Mouse (Mus musculus) stomach, postnatal 0 days (tissue): ENCODE measurements around the gene Tmprss11e. TPM values are rescaled to one million over a fixed set of nuclear protein-coding genes. Genes with fewer than 3 reads are reported as not detected.

ENCODE experiments used
- ATAC-seq: fragments of 200-750 bp; cut with Nextera tagmentation; 2 replicates; pipeline ENCODE4 v1.8.0; 2017; ENCODE audit not compliant: low FRiP score, low TSS enrichment
- DNase-seq: peaks from one replicate; pipeline ENCODE4 v3.0.0-alpha.2; 2016; ENCODE audit warnings: low spot score
- H3K27ac ChIP-seq: fragments of 300-500 bp; sonication (generic); replicated peaks from 2 replicates; pipeline ENCODE4 v1.5.1; 2014; ENCODE audit warnings: mild to moderate bottlenecking, control low read depth
- H3K27me3 ChIP-seq: fragments of 300-500 bp; sonication (generic); 2 replicates; pipeline ENCODE4 v1.6.1; 2014; ENCODE audit warnings: low read length; ENCODE audit not compliant: control insufficient read depth, insufficient read depth
- H3K36me3 ChIP-seq: fragments of 300-500 bp; sonication (generic); 2 replicates; pipeline ENCODE4 v1.6.1; 2014; ENCODE audit warnings: low read length, mixed read lengths; ENCODE audit not compliant: control insufficient read depth, insufficient read depth
- H3K4me1 ChIP-seq: fragments of 300-500 bp; sonication (generic); replicated peaks from 2 replicates; pipeline ENCODE4 v1.6.1; 2014; ENCODE audit warnings: antibody characterized with exemption; ENCODE audit not compliant: control insufficient read depth, insufficient read depth
- H3K4me2 ChIP-seq: fragments of 300-500 bp; sonication (generic); replicated peaks from 2 replicates; pipeline ENCODE4 v1.6.1; 2014; ENCODE audit warnings: low read depth, mild to moderate bottlenecking, control low read depth, moderate library complexity
- H3K4me3 ChIP-seq: fragments of 300-500 bp; sonication (generic); 2 replicates; pipeline ENCODE4 v1.5.1; 2014; ENCODE audit warnings: low read depth, low read length, control low read depth
- H3K9ac ChIP-seq: fragments of 300-500 bp; sonication (generic); 2 replicates; pipeline ENCODE4 v1.6.1; 2014; ENCODE audit warnings: mild to moderate bottlenecking, low read length, control low read depth, mixed read lengths
- H3K9me3 ChIP-seq: fragments of 300-500 bp; sonication (generic); 2 replicates; pipeline ENCODE4 v1.6.1; 2016; ENCODE audit warnings: low read length; ENCODE audit not compliant: control insufficient read depth
- CTCF ChIP-seq: IDR thresholded peaks from 2 replicates; pipeline ENCODE4 v1.5.1; 2016; ENCODE audit warnings: antibody characterized with exemption, low read depth, mild to moderate bottlenecking, moderate library complexity
- EP300 ChIP-seq: optimal IDR thresholded peaks from 2 replicates; pipeline ENCODE3; 2016; ENCODE audit warnings: antibody characterized with exemption
- WGBS: fragments of 180-500 bp; shearing (Covaris S2); extraction: QIAGEN DNeasy Blood & Tissue Kit; methylation state at CpG from one replicate; pipeline ENCODE4 v1.1.7; 2014; 5-methylcytosine and 5-hydroxymethylcytosine counted together
- polyA plus RNA-seq: library from polyadenylated mRNA; unstranded; fragments of >200 nt; fragmentation: Nextera tagmentation; extraction: Ambion mirVana; gene quantifications from 2 replicates; pipeline ENCODE4 v1.2.1, GENCODE M21; 2015

Gene Tmprss11e
- 1.4 TPM in 2 replicates for polyA plus RNA-seq

DNA sequence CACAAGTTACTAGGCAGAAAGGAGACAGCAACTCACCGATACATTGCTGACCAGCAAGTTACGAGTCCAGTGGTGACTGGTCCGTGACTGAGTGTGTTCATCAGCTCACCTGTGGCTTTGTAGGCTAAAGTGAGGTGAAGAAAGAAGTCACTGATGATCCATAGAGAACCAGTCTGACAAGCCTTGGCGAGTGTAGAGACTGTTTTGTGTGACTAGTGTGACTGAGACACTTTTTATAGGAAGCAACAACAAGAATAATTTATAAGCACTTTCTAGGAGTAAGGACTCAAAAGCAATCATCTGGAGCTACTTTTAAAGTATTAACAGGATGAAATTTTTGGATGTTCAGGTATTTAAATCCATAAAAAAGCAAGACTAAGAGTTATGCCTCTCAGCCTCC is at the start of gene Tmprss11e:
Tmprss11e (minus strand) TSS at position 101 of the 400 bp plus-strand sequence.
- DNase-seq: no peak
- no peak within 1 kb of the TSS for H3K9ac ChIP-seq
- H3K9me3 ChIP-seq: no peaks in the 10 kb centered on the region
- H3K27ac ChIP-seq: no peak within 1 kb of the TSS
- H3K4me2 ChIP-seq: no peak within 1 kb of the TSS
- no peaks in the 10 kb centered on the region for H3K27me3 ChIP-seq
- WGBS: 66% methylated on average over 4 of the region's 4 CpGs
- H3K36me3 ChIP-seq: no peaks in the 10 kb centered on the region
- H3K4me1 ChIP-seq: no peaks in the 10 kb centered on the region
- H3K4me3 ChIP-seq: no peak within 1 kb of the TSS
- TF ChIP-seq CTCF: no peak
- TF ChIP-seq EP300: no peak
- no peak for ATAC-seq

DNA sequence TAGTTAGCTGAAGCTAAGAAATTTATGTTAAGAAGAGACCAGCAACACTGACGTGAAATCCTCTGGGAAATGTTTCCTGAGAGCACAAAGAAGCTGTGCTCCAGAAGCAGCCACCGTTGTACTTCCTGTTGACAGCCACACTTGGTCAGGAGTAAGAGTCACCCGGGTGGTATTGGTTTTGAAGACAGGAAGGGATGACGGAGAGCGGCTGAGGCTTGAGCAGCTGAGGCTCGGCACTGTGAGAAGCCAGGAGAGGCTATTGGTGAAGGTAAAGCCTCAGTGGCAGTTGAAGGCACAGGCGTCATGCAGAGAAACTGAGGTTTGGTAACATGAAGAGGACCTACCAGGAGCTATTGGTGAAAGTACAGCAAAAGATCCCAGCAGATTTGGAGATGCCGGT is 47.2 kb upstream of the Tmprss11e start:
- H3K27ac ChIP-seq: no peak overlapping the region
- no peaks in the 10 kb centered on the region for H3K27me3 ChIP-seq
- DNase-seq (no peak), ATAC-seq (no peak)
- no peak overlapping the region for H3K4me2 ChIP-seq
- H3K9me3 ChIP-seq: no peaks in the 10 kb centered on the region
- H3K4me3 ChIP-seq: no peak overlapping the region
- H3K9ac ChIP-seq: no peak overlapping the region
- no peaks in the 10 kb centered on the region for H3K36me3 ChIP-seq
- no peaks in the 10 kb centered on the region for H3K4me1 ChIP-seq
- TF ChIP-seq CTCF (no peak), EP300 (no peak)
- WGBS: 68% methylated on average over 8 of the region's 8 CpGs

DNA sequence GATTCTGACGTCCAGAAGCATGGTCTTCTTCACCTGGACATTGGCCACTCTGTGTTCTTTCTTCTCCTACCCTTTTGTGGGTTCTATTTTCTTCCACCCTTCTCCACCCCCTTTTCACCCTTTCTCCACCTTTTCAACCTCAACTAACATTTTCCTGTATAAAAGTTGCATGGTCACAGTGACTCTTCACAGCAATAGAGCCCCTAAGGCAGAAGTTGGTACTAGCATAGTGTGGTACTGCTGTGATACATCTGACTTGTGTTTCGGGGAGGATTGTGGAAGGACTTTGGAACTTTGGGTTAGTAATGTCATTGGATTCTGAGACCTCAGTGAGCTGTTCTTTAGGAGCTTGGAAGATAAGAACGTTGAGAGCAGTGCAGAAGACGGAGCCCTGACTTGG is 46.6 kb upstream of the Tmprss11e start:
- no peak overlapping the region for H3K9ac ChIP-seq
- no peaks in the 10 kb centered on the region for H3K36me3 ChIP-seq
- H3K4me1 ChIP-seq: no peaks in the 10 kb centered on the region
- WGBS: 53% methylated on average over 4 of the region's 4 CpGs
- DNase-seq: no peak
- no peak for ATAC-seq
- H3K27me3 ChIP-seq: no peaks in the 10 kb centered on the region
- no peaks in the 10 kb centered on the region for H3K9me3 ChIP-seq
- no peak for TF ChIP-seq CTCF
- no peak for TF ChIP-seq EP300
- no peak overlapping the region for H3K4me3 ChIP-seq
- H3K4me2 ChIP-seq: no peak overlapping the region
- H3K27ac ChIP-seq: no peak overlapping the region

DNA sequence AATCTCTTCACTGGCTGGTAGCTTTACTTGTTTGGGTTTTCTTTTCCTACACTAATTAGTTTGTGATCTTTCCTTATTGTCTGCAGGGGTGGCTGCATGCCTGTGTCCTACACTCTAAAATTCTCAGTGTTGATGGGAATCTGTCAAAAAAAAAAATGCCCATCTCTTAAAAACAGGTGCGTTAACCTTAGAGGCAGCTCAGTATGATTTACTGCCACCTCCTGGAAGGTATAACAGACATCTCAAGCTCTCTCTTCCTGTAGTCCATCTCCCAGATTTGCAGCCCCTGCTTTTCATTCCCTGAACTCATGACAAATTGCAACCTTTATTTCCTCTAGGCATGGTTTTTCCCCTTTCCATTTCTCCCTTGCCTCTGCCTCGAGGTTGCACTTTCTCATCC is 44.3 kb upstream of the Tmprss11e start:
- no peak overlapping the region for H3K27ac ChIP-seq
- no peaks in the 10 kb centered on the region for H3K27me3 ChIP-seq
- H3K4me1 ChIP-seq: no peaks in the 10 kb centered on the region
- WGBS: 27% methylated on average over 2 of the region's 2 CpGs
- H3K9ac ChIP-seq: no peak overlapping the region
- no peaks in the 10 kb centered on the region for H3K36me3 ChIP-seq
- no peaks in the 10 kb centered on the region for H3K9me3 ChIP-seq
- TF ChIP-seq CTCF: peak; percentile 34; the same call in 1 of the 2 replicates
- no peak for TF ChIP-seq EP300
- DNase-seq (no peak), ATAC-seq (no peak)
- no peak overlapping the region for H3K4me2 ChIP-seq
- H3K4me3 ChIP-seq: no peak overlapping the region

DNA sequence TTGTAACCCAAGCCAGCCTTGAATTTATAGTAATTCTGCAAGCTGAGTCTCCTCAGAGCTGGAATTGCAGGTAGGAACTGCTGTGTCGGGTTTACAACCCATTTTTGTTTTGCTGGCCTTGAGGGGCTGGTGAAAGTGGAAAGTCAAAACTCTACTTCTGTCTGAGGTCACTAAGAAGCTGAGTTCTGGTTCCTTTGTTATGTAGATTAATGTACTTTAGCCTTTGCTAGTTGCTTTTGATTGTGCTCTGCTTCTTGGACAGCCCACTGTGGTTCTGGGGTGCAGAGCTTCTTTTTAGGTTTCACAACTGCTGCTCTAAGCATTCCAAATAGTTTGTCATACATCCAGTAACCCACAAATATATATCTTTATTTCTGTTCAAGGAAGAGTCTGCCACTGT is 41.2 kb upstream of the Tmprss11e start:
- Histone ChIP-seq H3K4me2 (no peak overlapping the region), H3K9me3 (no peaks in the 10 kb centered on the region), H3K36me3 (no peaks in the 10 kb centered on the region), H3K9ac (no peak overlapping the region), H3K27ac (no peak overlapping the region), H3K27me3 (no peaks in the 10 kb centered on the region), H3K4me1 (no peaks in the 10 kb centered on the region), H3K4me3 (no peak overlapping the region)
- WGBS: 55% methylated on average over 1 of the region's 1 CpGs
- no peak for DNase-seq
- ATAC-seq: no peak
- TF ChIP-seq CTCF: no peak
- TF ChIP-seq EP300: no peak

DNA sequence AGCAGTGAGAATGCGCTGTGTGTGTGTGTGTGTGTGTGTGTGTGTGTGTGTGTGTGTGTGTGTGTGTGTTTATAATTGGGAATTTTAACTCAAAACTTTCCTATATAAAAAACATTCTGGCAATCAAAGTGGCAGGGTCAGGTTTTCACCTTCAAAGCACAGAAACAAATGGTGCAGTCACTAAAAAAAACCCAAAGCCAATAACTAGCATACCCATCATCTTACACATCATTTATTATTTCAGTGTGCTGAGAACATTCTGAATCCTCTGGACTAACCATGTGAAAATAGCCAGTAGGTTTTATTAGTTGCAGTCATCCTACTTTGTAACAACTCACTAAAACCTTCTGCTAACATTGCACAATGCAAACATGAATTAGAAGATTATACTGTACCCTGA is 38.6 kb upstream of the Tmprss11e start:
- no peaks in the 10 kb centered on the region for H3K9me3 ChIP-seq
- no peak overlapping the region for H3K27ac ChIP-seq
- WGBS: 81% methylated on average over 1 of the region's 1 CpGs
- H3K27me3 ChIP-seq: no peaks in the 10 kb centered on the region
- DNase-seq: no peak
- H3K4me2 ChIP-seq: no peak overlapping the region
- no peak overlapping the region for H3K4me3 ChIP-seq
- H3K9ac ChIP-seq: no peak overlapping the region
- ATAC-seq: no peak
- H3K4me1 ChIP-seq: no peaks in the 10 kb centered on the region
- H3K36me3 ChIP-seq: no peaks in the 10 kb centered on the region
- TF ChIP-seq EP300: no peak
- TF ChIP-seq CTCF: no peak
